Mouse (Mus musculus) lung, postnatal 0 days (tissue): ENCODE results near the gene Clcnka. TPM values are rescaled to one million over a fixed set of nuclear protein-coding genes. Genes with fewer than 3 reads are reported as not detected.

Source experiments
- ATAC-seq: fragments of 200-750 bp; cut with Nextera tagmentation; 2 replicates; pipeline ENCODE4 v1.8.0; 2017; ENCODE audit warnings: moderate library complexity
- DNase-seq: peaks from one replicate; pipeline ENCODE4 v3.0.0-alpha.2; 2016; ENCODE audit warnings: low spot score
- H3K27ac ChIP-seq: fragments of 300-500 bp; sonication (generic); 2 replicates; pipeline ENCODE4 v1.5.1; 2014; ENCODE audit warnings: antibody characterized with exemption, mild to moderate bottlenecking, low read length, mixed read lengths
- H3K27me3 ChIP-seq: fragments of 300-500 bp; sonication (generic); replicated peaks from 2 replicates; pipeline ENCODE4 v1.6.1; 2014; ENCODE audit warnings: low read length, mixed read lengths; ENCODE audit not compliant: insufficient read depth
- H3K36me3 ChIP-seq: fragments of 300-500 bp; sonication (generic); 2 replicates; pipeline ENCODE4 v1.6.1; 2014; ENCODE audit warnings: low read length, mixed read lengths; ENCODE audit not compliant: insufficient read depth
- H3K4me1 ChIP-seq: fragments of 300-500 bp; sonication (generic); 2 replicates; pipeline ENCODE4 v1.6.1; 2014; ENCODE audit warnings: antibody characterized with exemption, low read depth, low read length, mixed read lengths; ENCODE audit not compliant: insufficient read depth
- H3K4me2 ChIP-seq: fragments of 300-500 bp; sonication (generic); replicated peaks from 2 replicates; pipeline ENCODE4 v1.6.1; 2014; ENCODE audit warnings: low read depth, mild to moderate bottlenecking, low read length, moderate library complexity, mixed read lengths
- H3K4me3 ChIP-seq: fragments of 300-500 bp; sonication (generic); 2 replicates; pipeline ENCODE4 v1.5.1; 2014; ENCODE audit warnings: low read depth, low read length
- H3K9ac ChIP-seq: fragments of 300-500 bp; sonication (generic); replicated peaks from 2 replicates; pipeline ENCODE4 v1.6.1; 2014; ENCODE audit warnings: low read depth, mild to moderate bottlenecking
- H3K9me3 ChIP-seq: fragments of 300-500 bp; sonication (generic); 2 replicates; pipeline ENCODE4 v1.6.1; 2016; ENCODE audit warnings: low read length, mixed read lengths
- CTCF ChIP-seq: IDR thresholded peaks from 2 replicates; pipeline ENCODE4 v1.5.1; 2016; ENCODE audit warnings: antibody characterized with exemption, mild to moderate bottlenecking
- EP300 ChIP-seq: IDR thresholded peaks from 2 replicates; pipeline ENCODE4 v1.6.1; 2016; ENCODE audit warnings: antibody characterized with exemption, mild to moderate bottlenecking, control low read depth
- WGBS: fragments of 180-500 bp; shearing (Covaris S2); extraction: QIAGEN DNeasy Blood & Tissue Kit; methylation state at CpG from one replicate; pipeline ENCODE4 v1.1.7; 2014; 5-methylcytosine and 5-hydroxymethylcytosine counted together
- polyA plus RNA-seq: library from polyadenylated mRNA; unstranded; fragments of >200 nt; fragmentation: Nextera tagmentation; extraction: Ambion mirVana; gene quantifications from 2 replicates; pipeline ENCODE4 v1.2.1, GENCODE M21; 2015

Gene Clcnka
- polyA plus RNA-seq, 1 experiment from 2014 or later: 0.11 TPM

DNA sequence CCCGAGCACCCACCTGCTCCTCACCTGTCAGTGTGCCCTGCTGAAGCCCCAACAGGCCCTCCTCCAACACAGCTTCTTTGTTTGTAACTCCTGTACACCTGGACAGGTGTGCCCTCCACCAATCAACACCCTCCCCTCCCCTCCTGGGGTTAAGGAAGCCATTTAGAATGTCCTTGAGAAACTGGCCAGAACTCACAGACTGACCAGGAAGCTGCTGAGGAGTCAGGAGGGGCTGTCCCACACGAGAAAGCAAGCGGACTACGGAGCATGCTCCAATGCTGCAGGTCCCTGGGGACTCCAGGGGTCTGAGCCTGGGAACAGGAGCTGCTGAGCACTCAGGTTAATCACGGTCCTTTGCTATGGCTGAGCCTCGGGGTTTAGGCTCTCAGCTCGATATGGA lies 17.4 kb upstream of the Clcnka start, which contains the start of gene Clcnkb:
Clcnkb (minus strand) TSS at position 91 of the 400 bp plus-strand sequence.
- no peak for ATAC-seq
- DNase-seq: no peak
- Histone ChIP-seq H3K36me3 (no peaks in the 10 kb centered on the region), H3K4me1 (no peaks in the 10 kb centered on the region), H3K4me3 (no peak within 1 kb of the TSS), H3K27me3 (no peaks in the 10 kb centered on the region), H3K9ac (no peak within 1 kb of the TSS), H3K27ac (no peak within 1 kb of the TSS), H3K9me3 (no peaks in the 10 kb centered on the region), H3K4me2 (no peak within 1 kb of the TSS)
- TF ChIP-seq EP300 (no peak), CTCF (no peak)
- WGBS: 50% methylated on average over 7 of the region's 7 CpGs

DNA sequence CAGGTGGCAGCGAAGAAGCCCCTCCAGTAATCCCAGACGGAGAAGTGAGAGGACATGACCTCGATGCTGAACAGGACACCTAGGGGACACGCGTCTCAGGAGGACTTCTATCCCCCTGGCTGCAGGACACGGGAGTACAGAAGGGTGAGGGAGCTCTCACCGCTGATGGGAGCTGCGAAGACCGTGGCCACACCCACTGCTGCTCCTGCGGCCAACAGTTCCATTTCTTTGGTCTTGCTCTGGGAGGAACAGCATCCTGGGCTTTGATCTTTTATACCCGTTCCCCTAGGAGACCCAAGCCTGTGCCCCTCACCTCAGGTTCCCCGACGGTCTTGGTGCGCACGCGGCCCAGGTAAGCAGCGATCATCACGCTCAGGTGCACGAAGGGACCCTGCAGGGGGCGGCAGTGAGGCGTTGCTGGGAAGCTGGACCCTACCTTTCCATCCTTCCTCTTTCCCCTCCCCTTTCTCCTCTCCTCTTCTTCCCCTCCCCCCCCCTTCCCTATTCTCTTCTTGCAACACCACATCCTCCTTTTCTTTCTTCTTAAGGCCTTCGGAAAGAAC lies 13.0 kb upstream of the Clcnka start:
- no peaks in the 10 kb centered on the region for H3K27me3 ChIP-seq

DNA sequence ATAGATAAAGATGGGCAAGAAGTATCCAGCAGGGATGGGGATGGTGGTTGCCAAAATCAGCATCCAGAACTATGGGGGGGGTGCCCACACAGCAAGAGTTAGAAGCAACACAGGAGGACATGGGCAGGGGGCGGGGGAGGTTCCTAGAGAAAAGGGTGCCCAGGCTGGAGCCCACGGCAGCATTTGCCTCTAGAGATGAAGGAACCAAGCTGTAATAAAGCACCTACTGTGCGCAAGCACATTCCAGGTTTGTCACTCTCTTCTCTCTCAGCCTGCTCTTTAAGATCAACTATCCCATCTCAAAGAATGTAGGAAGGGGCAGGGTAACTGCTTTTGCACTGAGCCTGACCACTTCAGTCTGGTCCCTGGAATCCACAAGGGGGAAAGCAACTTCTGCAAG lies 10.1 kb upstream of the Clcnka start:
- WGBS: 84% methylated on average over 3 of the region's 3 CpGs
- TF ChIP-seq EP300 (no peak), CTCF (no peak)
- H3K4me2 ChIP-seq: no peak overlapping the region

More for the DNA sequence above, 13.0 kb upstream of the Clcnka start:
- no peak for DNase-seq
- Histone ChIP-seq H3K4me1 (no peaks in the 10 kb centered on the region), H3K9ac (no peak overlapping the region), H3K4me2 (no peak overlapping the region), H3K4me3 (no peak overlapping the region), H3K36me3 (no peaks in the 10 kb centered on the region), H3K27ac (no peak overlapping the region), H3K9me3 (no peaks in the 10 kb centered on the region)
- TF ChIP-seq EP300 (no peak), CTCF (peak; percentile 41; the same call in 1 of the 2 replicates)
- WGBS: 20% methylated on average over 22 of the region's 22 CpGs
- no peak for ATAC-seq

DNA sequence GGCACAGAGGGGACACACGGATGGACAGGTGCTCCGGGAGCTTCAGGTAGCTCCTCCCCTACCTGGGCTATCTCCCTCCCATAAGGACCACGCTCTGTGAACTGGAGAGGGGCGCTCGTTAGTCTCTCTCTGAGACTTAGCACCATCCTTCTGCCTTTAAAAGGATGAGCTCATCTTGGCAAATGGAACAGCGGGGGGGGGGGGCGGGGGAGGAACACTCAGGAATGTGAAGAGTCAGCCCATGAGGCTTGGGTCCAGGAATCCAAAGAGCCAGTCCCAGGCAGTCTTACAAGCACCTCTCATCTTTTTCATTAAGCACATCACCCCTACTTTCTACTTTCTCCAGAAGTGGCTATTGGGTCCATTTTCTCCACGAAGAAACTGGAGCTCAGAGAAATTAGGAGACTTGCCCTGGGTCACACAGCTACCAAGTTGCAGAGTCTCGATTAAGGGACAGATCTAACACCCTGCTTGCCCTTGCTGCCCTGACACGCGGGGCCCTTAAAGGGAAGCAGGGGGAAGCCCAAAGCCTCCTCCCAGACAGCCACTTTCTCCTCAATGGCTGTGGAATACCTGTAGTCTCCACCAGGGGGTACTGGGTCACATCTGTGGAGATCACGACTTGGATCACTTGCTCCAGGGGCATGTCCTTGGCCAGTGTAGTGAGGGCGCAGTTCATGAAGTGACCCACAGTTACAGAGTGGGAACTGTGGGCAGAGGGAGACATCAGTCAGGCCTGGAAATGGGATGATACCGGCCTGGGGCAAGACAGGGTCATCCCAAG lies 8.2 kb upstream of the Clcnka start:
- peak; percentile 69 for DNase-seq
- no peaks in the 10 kb centered on the region for H3K27me3 ChIP-seq
- TF ChIP-seq CTCF (peak; percentile 88), EP300 (no peak)
- peak; percentile 60 for ATAC-seq
- no peak overlapping the region for H3K9ac ChIP-seq
- no peak overlapping the region for H3K4me3 ChIP-seq
- no peak overlapping the region for H3K4me2 ChIP-seq
- H3K4me1 ChIP-seq: no peaks in the 10 kb centered on the region
- whole genome bisulfite sequencing: 24% methylated on average over 12 of the region's 14 CpGs
- no peak overlapping the region for H3K27ac ChIP-seq
- H3K36me3 ChIP-seq: no peaks in the 10 kb centered on the region
- H3K9me3 ChIP-seq: no peaks in the 10 kb centered on the region

More for the DNA sequence above, 10.1 kb upstream of the Clcnka start:
- Histone ChIP-seq H3K27me3 (no peaks in the 10 kb centered on the region), H3K4me3 (no peak overlapping the region), H3K9ac (no peak overlapping the region), H3K9me3 (no peaks in the 10 kb centered on the region), H3K27ac (no peak overlapping the region), H3K36me3 (no peaks in the 10 kb centered on the region), H3K4me1 (no peaks in the 10 kb centered on the region)
- DNase-seq: no peak
- ATAC-seq: no peak

DNA sequence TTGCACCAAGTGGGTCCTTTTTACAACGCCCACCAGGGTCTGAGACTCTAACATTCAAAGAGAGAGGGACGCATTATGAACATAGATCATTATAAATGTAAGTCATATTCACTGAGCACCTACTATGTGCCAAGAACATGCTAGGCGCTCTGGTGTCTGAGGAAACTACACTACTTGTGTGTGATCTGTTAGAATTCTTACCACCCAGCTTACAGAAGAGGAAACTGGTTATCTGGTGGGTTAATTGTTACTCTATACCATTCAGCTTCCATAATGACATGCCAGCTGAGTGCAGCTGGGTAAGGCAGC lies 6.7 kb upstream of the Clcnka start:
- no peak for DNase-seq
- Histone ChIP-seq H3K27me3 (no peaks in the 10 kb centered on the region), H3K4me3 (no peak overlapping the region), H3K9ac (no peak overlapping the region), H3K4me1 (no peaks in the 10 kb centered on the region), H3K4me2 (no peak overlapping the region), H3K27ac (no peak overlapping the region), H3K36me3 (no peaks in the 10 kb centered on the region), H3K9me3 (no peaks in the 10 kb centered on the region)
- TF ChIP-seq EP300 (no peak), CTCF (no peak)
- ATAC-seq: no peak
- WGBS: 89% methylated on average over 3 of the region's 3 CpGs

DNA sequence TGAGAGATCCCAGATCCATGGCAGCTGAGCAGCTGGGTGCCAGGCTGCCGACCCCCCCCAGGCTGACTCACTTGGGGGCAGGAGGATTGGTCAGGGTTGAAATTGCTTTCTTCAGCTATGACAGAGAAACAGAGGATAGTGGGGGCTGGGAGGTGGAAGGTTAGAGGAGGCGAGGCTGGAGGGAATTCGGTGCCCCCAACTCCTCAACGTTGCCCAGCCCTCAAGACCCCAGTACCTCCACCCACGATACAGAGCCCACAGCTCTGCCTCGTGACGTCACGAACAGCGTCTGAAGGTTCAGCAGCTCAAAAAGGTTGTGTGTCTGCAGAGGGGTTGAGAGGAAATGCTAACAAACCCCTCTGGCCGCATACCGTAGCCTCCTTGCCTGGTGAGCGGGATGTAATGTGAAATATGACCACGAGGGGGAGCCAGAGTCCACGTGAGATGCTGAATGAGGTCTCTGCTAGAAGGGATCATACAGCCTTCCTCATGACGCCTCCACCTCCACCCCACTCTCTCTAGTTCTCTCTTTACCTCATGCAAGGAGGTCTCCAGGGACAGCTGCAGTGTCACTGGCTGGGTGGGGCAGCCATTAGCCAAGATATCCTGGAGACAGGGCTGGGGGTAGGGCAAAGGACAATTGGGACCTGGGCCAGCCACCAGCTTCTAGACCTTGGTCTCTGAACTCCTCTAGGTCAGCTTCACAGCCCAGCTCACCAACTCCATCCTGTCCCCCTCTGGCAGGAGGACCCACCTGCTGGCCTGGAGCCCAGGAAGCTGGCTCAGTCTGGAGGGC lies 6.2 kb upstream of the Clcnka start:
- no peaks in the 10 kb centered on the region for H3K4me1 ChIP-seq
- no peaks in the 10 kb centered on the region for H3K9me3 ChIP-seq
- TF ChIP-seq EP300: no peak
- peak; percentile 99 for TF ChIP-seq CTCF
- no peaks in the 10 kb centered on the region for H3K36me3 ChIP-seq
- H3K9ac ChIP-seq: no peak overlapping the region
- ATAC-seq (peak; percentile 71), DNase-seq (peak; percentile 83)
- whole genome bisulfite sequencing: 12% methylated on average over 15 of the region's 15 CpGs
- H3K27me3 ChIP-seq: no peaks in the 10 kb centered on the region
- no peak overlapping the region for H3K4me2 ChIP-seq
- H3K4me3 ChIP-seq: no peak overlapping the region
- no peak overlapping the region for H3K27ac ChIP-seq
